Mouse (Mus musculus): ENCODE measurements around the gene Clstn1. TPM values are rescaled to one million over a fixed set of nuclear protein-coding genes. Genes with fewer than 3 reads are reported as not detected.
A peak's percentile ranks its signal among the peaks of the same experiment; 100 is the strongest.

Gene Clstn1
- polyA plus RNA-seq, 1 experiment from 2014 or later, result 60.4 TPM

DNA sequence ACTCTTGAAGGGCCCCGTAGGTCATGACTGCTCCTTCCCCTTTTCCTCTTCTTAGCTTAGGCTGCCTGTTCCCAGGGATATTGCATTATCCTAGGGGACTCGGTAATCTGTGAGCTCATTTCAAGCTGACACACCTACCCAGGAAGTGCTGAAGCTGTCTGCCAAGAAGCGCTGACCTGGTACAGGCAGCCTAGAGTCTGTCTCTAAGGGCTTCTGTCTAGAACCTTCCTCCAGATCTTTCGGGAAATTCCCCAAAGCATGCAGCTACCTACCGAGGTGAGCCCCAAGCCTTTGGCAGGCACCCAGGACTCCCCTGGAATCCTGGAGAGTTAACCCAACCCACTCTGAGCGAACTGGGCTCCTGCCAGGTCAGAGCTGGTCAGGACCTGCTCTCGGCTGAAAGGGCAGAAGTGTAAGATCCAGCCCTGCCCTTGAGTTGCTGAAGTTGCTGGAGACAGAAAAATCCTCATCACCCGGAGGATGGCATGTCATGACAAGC, 14.6 kb upstream of the Clstn1 start:
- peaks cover 13% of the 10 kb centered on the region for H3K4me1 ChIP-seq (ENCODE audit: control insufficient read depth, insufficient read depth, low read depth, low read length)
- no peak overlapping the region for H3K4me2 ChIP-seq (ENCODE audit: low read length)
- no peak overlapping the region for H3K9ac ChIP-seq (ENCODE audit: low read depth, low read length)
- 54% methylated on average over 8 of the region's 8 CpGs for WGBS
- ATAC-seq, result no peak
- H3K27ac ChIP-seq (ENCODE audit: low read depth, low read length), result no peak overlapping the region
- H3K36me3 ChIP-seq (ENCODE audit: control insufficient read depth, insufficient read depth, low read length), result no peaks in the 10 kb centered on the region
- H3K27me3 ChIP-seq (replicated peaks; ENCODE audit: control insufficient read depth, insufficient read depth, low read length), result no peaks in the 10 kb centered on the region
- H3K4me3 ChIP-seq (ENCODE audit: low read length), result no peak overlapping the region
- no peaks in the 10 kb centered on the region for H3K9me3 ChIP-seq (ENCODE audit: control insufficient read depth, low read length)

DNA sequence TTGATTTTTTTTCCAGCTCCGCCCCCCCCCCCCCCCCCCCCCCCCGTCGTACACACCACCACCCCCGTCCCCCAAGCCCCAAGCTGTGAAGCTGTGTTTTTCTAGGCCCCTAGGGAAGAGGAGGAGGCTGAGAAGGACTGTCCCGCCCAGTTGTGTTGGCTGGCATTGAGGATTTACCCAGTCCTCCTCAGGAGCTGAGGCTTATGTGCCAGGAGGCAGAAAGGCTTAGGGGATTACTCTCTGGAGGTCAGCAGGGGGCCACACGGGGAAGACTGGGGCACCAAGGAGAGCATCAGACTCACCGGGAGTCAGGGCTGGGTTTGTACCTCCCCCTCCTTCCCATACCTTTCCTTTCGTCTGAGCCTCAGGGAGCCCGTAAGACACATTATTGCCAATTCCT, 13.8 kb upstream of the Clstn1 start:
- Histone ChIP-seq H3K9ac (ENCODE audit: low read depth, low read length) (no peak overlapping the region), H3K27ac (ENCODE audit: low read depth, low read length) (no peak overlapping the region), H3K9me3 (ENCODE audit: control insufficient read depth, low read length) (no peaks in the 10 kb centered on the region), H3K4me3 (ENCODE audit: low read length) (no peak overlapping the region), H3K27me3 (replicated peaks; ENCODE audit: control insufficient read depth, insufficient read depth, low read length) (no peaks in the 10 kb centered on the region), H3K4me2 (ENCODE audit: low read length) (no peak overlapping the region), H3K4me1 (ENCODE audit: control insufficient read depth, insufficient read depth, low read depth, low read length) (peaks cover 17% of the 10 kb centered on the region), H3K36me3 (ENCODE audit: control insufficient read depth, insufficient read depth, low read length) (no peaks in the 10 kb centered on the region)
- 31% methylated on average over 5 of the region's 9 CpGs for WGBS
- no peak for ATAC-seq

DNA sequence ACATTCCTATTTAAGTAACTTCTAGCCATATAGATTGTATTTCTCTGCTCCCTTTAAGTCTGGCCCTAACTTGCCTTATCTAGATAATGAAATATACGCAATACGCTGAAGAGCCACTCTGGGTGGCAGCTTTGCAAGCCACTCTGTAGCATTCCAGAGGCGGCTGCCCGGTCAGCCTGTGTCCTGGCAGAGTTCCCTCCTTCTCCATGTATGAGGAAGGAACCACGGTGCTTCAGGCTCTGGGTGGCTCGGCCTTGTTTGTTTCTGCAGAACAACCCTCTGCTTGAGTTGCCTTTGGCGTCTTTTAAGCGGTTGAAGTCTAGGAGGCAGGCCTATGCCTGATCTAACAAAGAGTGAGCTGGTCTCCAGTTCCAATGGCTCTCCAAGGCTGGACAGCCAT, 13.4 kb upstream of the Clstn1 start:
- no peak overlapping the region for H3K9ac ChIP-seq (ENCODE audit: low read depth, low read length)
- peaks cover 18% of the 10 kb centered on the region for H3K4me1 ChIP-seq (ENCODE audit: control insufficient read depth, insufficient read depth, low read depth, low read length)
- 58% methylated on average over 8 of the region's 8 CpGs for WGBS
- ATAC-seq, result no peak
- no peaks in the 10 kb centered on the region for H3K9me3 ChIP-seq (ENCODE audit: control insufficient read depth, low read length)
- H3K27ac ChIP-seq (ENCODE audit: low read depth, low read length), result no peak overlapping the region
- no peaks in the 10 kb centered on the region for H3K36me3 ChIP-seq (ENCODE audit: control insufficient read depth, insufficient read depth, low read length)
- no peaks in the 10 kb centered on the region for H3K27me3 ChIP-seq (replicated peaks; ENCODE audit: control insufficient read depth, insufficient read depth, low read length)
- H3K4me2 ChIP-seq (ENCODE audit: low read length), result no peak overlapping the region
- no peak overlapping the region for H3K4me3 ChIP-seq (ENCODE audit: low read length)

DNA sequence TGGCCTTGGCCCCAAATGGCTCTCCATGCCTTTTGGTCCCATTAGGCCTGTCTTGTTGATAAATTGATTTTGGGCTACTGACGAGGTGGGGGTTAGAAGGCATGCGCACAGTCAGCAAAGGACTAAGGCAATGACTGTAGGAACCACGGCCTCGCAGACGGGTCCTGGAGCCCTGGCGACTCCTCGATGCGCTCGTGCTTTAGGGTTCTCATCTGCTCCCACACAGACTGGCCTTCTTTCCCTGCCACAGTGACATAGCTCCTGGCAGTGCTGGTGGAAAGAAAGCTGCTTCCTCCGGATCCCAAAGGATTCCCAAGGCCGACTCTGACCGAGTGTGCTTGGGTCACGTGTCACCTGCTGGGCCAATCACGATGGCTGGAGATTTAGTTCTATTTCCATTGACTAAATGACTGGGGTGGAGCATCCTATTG, 11.9 kb upstream of the Clstn1 start:
- Histone ChIP-seq H3K27me3 (replicated peaks; ENCODE audit: control insufficient read depth, insufficient read depth, low read length) (no peaks in the 10 kb centered on the region), H3K4me2 (ENCODE audit: low read length) (0 out of 2 replicates have a peak overlapping the region, but pooled peaks have one; percentile 2), H3K4me1 (ENCODE audit: control insufficient read depth, insufficient read depth, low read depth, low read length) (peaks cover 21% of the 10 kb centered on the region), H3K4me3 (ENCODE audit: low read length) (no peak overlapping the region), H3K36me3 (ENCODE audit: control insufficient read depth, insufficient read depth, low read length) (no peaks in the 10 kb centered on the region), H3K27ac (ENCODE audit: low read depth, low read length) (no peak overlapping the region), H3K9ac (ENCODE audit: low read depth, low read length) (no peak overlapping the region), H3K9me3 (ENCODE audit: control insufficient read depth, low read length) (no peaks in the 10 kb centered on the region)
- 59% methylated on average over 14 of the region's 14 CpGs for WGBS
- ATAC-seq, result no peak

DNA sequence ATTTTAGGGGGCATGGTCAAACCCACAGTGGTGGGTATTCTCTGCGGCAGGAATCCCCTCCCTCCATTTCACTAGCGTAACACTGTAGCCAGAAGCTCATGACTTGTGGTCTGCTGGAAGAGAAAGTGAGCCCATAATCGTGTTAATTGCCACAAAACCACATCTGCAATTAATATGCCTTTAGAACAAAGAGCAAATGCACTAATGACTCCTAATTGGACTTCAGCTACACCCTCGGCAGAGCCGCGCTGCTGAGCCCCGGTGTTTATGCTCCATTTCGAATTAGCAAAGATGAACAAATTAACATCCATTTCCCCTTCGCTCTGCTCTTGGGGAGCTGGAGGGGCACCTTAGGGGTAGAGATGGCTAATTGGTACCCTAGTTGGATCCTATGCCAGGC, 10.2 kb upstream of the Clstn1 start:
- H3K36me3 ChIP-seq (ENCODE audit: control insufficient read depth, insufficient read depth, low read length), result no peaks in the 10 kb centered on the region
- H3K27ac ChIP-seq (ENCODE audit: low read depth, low read length), result no peak overlapping the region
- no peak for ATAC-seq
- H3K9me3 ChIP-seq (ENCODE audit: control insufficient read depth, low read length), result no peaks in the 10 kb centered on the region
- H3K9ac ChIP-seq (ENCODE audit: low read depth, low read length), result no peak overlapping the region
- peaks cover 21% of the 10 kb centered on the region for H3K4me1 ChIP-seq (ENCODE audit: control insufficient read depth, insufficient read depth, low read depth, low read length)
- whole genome bisulfite sequencing, result 57% methylated on average over 9 of the region's 9 CpGs
- no peak overlapping the region for H3K4me2 ChIP-seq (ENCODE audit: low read length)
- no peak overlapping the region for H3K4me3 ChIP-seq (ENCODE audit: low read length)
- no peaks in the 10 kb centered on the region for H3K27me3 ChIP-seq (replicated peaks; ENCODE audit: control insufficient read depth, insufficient read depth, low read length)

DNA sequence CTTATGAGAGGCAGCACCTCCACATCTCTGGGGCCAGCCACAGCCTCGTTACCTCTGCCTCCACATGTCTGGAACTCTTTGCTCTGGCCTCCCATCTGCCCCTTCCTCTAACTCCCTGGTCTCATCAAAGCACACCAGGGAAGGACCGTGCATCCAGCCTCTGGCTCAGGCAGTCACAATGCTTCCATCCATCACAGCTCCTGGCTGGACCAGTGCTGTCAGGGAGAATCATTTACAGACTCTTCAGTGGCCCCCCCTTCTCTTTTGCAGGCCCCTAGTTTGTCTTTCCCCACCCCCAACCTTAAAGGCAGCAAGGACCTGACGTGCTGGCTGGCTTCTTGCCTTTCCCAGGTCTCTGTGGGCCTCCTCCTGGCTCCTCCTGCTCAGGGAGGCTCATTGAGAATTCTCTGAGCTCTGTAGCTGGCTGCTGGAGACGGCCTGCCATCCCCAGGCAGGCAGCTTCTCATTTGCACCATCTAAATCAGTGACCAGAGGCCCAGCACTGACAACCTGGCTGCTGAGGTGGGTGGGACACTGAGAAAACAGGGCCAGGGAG, 9.2 kb upstream of the Clstn1 start:
- Histone ChIP-seq H3K36me3 (ENCODE audit: control insufficient read depth, insufficient read depth, low read length) (no peaks in the 10 kb centered on the region), H3K9ac (ENCODE audit: low read depth, low read length) (peak overlapping the region; percentile 43), H3K4me3 (ENCODE audit: low read length) (no peak overlapping the region), H3K4me1 (ENCODE audit: control insufficient read depth, insufficient read depth, low read depth, low read length) (peaks cover 19% of the 10 kb centered on the region), H3K4me2 (ENCODE audit: low read length) (no peak overlapping the region), H3K27ac (ENCODE audit: low read depth, low read length) (peak overlapping the region; percentile 54), H3K9me3 (ENCODE audit: control insufficient read depth, low read length) (no peaks in the 10 kb centered on the region), H3K27me3 (replicated peaks; ENCODE audit: control insufficient read depth, insufficient read depth, low read length) (no peaks in the 10 kb centered on the region; the same call in 1 of the 2 replicates)
- 11% methylated on average over 4 of the region's 4 CpGs for WGBS
- peak; percentile 63 for ATAC-seq

DNA sequence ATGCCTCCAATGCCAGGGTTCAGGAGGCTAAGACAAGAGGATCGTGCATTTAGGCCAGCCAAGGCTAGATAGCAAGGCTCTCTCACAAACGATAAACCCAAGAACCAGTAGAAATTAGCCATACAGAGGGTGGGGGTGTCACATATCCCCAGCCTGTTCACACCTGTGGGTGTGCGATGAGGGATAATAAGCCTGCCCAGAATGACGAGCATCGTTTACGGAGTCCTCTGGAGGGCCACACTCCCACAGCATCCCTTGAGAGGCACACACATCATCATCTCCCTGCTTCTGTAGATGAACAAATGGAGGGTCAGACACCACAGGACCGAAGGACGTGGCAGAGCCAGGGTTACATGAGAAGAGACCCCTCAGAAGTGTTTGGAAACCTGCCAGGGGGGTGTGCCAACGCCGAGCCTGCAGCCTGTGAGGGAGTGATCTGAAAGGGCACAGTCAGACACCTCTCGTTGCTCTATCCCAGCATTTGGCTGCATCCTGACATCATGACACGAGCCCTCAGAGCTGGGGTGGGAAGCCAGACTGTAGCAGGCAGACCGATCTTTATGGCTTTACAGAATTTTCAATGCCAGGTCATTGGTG, 8.1 kb upstream of the Clstn1 start:
- no peak for ATAC-seq
- Histone ChIP-seq H3K4me1 (ENCODE audit: control insufficient read depth, insufficient read depth, low read depth, low read length) (peaks cover 19% of the 10 kb centered on the region), H3K27me3 (replicated peaks; ENCODE audit: control insufficient read depth, insufficient read depth, low read length) (no peaks in the 10 kb centered on the region; the same call in 1 of the 2 replicates), H3K4me3 (ENCODE audit: low read length) (no peak overlapping the region), H3K9ac (ENCODE audit: low read depth, low read length) (no peak overlapping the region), H3K9me3 (ENCODE audit: control insufficient read depth, low read length) (no peaks in the 10 kb centered on the region), H3K27ac (ENCODE audit: low read depth, low read length) (no peak overlapping the region), H3K4me2 (ENCODE audit: low read length) (no peak overlapping the region), H3K36me3 (ENCODE audit: control insufficient read depth, insufficient read depth, low read length) (no peaks in the 10 kb centered on the region)
- 43% methylated on average over 13 of the region's 13 CpGs for WGBS

DNA sequence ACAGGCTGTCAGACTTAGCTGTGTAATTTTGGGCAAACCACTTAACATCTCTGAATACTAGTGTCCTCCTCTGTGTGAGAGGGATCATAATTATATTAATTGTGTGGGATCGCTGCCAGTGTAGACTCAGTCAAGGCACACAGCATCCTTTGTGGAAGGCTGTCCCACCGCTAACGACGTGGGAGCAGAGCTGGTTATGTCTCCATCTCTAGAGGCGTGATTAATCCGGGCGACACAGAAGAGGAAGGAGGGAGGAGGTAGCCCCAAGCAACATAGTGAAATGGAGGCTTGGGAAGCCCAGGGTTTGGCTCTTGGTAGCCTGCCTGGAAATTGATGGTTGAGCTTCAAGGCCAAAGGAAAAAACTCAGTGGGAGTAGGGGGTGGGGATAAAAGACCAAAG, 7.4 kb upstream of the Clstn1 start:
- ATAC-seq, result no peak

DNA sequence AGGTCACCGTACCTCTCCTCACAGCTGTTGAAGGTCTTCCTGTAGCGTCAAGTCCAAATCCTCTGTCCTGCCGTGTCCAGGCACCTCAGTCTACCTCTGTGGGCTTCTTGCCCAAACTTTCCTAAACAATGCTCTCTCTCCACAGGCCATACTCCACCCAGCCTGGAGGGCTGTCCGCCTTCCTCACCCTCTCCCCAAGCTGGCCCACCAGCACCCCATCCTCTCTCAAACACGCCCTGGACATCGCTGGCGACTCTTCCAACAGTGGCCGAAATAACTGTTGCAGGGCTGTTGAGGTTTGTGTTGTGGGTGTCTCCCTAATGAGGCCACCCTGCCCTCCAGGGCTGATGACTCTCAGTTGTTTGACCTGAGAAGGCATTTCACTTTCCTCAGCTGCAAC, 1.0 kb upstream of the Clstn1 start:
- H3K4me3 ChIP-seq (ENCODE audit: low read length), result no peak overlapping the region
- no peak overlapping the region for H3K27ac ChIP-seq (ENCODE audit: low read depth, low read length)
- H3K27me3 ChIP-seq (replicated peaks; ENCODE audit: control insufficient read depth, insufficient read depth, low read length), result no peaks in the 10 kb centered on the region; the same call in 1 of the 2 replicates
- no peak overlapping the region; the same call in 1 of the 2 replicates for H3K4me2 ChIP-seq (ENCODE audit: low read length)
- ATAC-seq, result no peak
- H3K4me1 ChIP-seq (ENCODE audit: control insufficient read depth, insufficient read depth, low read depth, low read length), result peaks cover 10% of the 10 kb centered on the region
- no peaks in the 10 kb centered on the region for H3K36me3 ChIP-seq (ENCODE audit: control insufficient read depth, insufficient read depth, low read length)
- H3K9me3 ChIP-seq (ENCODE audit: control insufficient read depth, low read length), result no peaks in the 10 kb centered on the region
- H3K9ac ChIP-seq (ENCODE audit: low read depth, low read length), result no peak overlapping the region
- 87% methylated on average over 8 of the region's 8 CpGs for WGBS

More for the DNA sequence above, 7.4 kb upstream of the Clstn1 start:
- Histone ChIP-seq H3K27me3 (replicated peaks; ENCODE audit: control insufficient read depth, insufficient read depth, low read length) (no peaks in the 10 kb centered on the region; the same call in 1 of the 2 replicates), H3K4me2 (ENCODE audit: low read length) (no peak overlapping the region), H3K36me3 (ENCODE audit: control insufficient read depth, insufficient read depth, low read length) (no peaks in the 10 kb centered on the region), H3K4me1 (ENCODE audit: control insufficient read depth, insufficient read depth, low read depth, low read length) (peaks cover 19% of the 10 kb centered on the region), H3K9me3 (ENCODE audit: control insufficient read depth, low read length) (no peaks in the 10 kb centered on the region), H3K27ac (ENCODE audit: low read depth, low read length) (no peak overlapping the region), H3K9ac (ENCODE audit: low read depth, low read length) (no peak overlapping the region), H3K4me3 (ENCODE audit: low read length) (no peak overlapping the region)
- WGBS, result 26% methylated on average over 7 of the region's 7 CpGs
